Comparison of ENCODE assay signal across 8 mouse cellular contexts in the genomic region with DNA sequence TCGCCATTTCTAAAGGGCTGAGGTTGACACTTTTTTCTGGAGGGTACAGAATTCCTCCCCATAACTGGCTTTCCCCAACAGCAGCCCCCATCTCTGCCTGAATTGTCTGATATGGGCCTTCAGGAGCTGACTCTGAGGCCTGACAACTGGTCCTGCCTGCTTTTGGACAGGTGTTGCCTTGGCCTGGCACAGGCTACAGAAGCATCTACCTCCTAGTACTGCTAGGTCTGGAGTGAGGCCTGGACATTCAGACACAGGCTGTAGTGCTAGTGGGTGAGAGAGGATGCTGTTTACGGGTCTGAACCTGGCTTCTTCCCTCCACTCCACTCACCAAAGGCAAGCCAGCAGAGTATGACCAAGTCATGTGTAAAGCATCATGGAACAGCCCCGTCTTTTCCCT. TPM values are rescaled to one million over a fixed set of nuclear protein-coding genes. Genes with fewer than 3 reads are reported as not detected.
DNase-seq lines count a peak whose midpoint lies in the region; ATAC-seq and TF ChIP-seq lines count a peak whose summit lies in the region.

No protein-coding gene starts in this region.

- peak overlapping the region; percentile 38 for H3K9ac ChIP-seq in heart, adult 2 months (ENCODE audit: low read depth, low read length)
- no peak overlapping the region for H3K9ac ChIP-seq in midbrain, embryonic 15.5 days

- peak in 1 of 2 experiments; percentile 37 for DNase-seq in heart, adult 2 months
- DNase-seq in heart, postnatal 14 days = no peak
- DNase-seq in embryonic facial prominence, embryonic 10.5 days (ENCODE audit: low spot score) = no peak
- DNase-seq in kidney, adult 18-20 months = peak; percentile 35
- DNase-seq in urinary bladder, adult 2 months (ENCODE audit: low spot score) = no peak
- DNase-seq in thymus, postnatal 36 days = no peak

- peak overlapping the region; percentile 19; the same call in 1 of the 2 replicates for H3K4me3 ChIP-seq in heart, adult 2 months
- peak overlapping the region; percentile 42 for H3K4me3 ChIP-seq in embryonic facial prominence, embryonic 10.5 days
- no peak overlapping the region for H3K4me3 ChIP-seq in midbrain, embryonic 15.5 days

- H3K4me1 ChIP-seq in heart, adult 2 months (ENCODE audit: control insufficient read depth, insufficient read depth, low read length) = peaks cover 48% of the 10 kb centered on the region
- H3K4me1 ChIP-seq in embryonic facial prominence, embryonic 10.5 days = peaks cover 84% of the 10 kb centered on the region
- peaks cover 52% of the 10 kb centered on the region for H3K4me1 ChIP-seq in midbrain, embryonic 15.5 days

- H3K9me3 ChIP-seq in embryonic facial prominence, embryonic 10.5 days = no peaks in the 10 kb centered on the region
- H3K9me3 ChIP-seq in midbrain, embryonic 15.5 days = no peaks in the 10 kb centered on the region

- intact Hi-C loops in heart, adult 2 months (cut with DNase I) = loop anchor here (1.0 to 2.0 kb wide), 3 partner anchors 9 to 52 kb away; no protein-coding TSS in a partner anchor
- intact Hi-C loops in heart, postnatal 14 days (cut with DNase I) = loop anchor here (2.0 kb wide), 1 partner anchor 52 kb away; no protein-coding TSS in a partner anchor

- H3K36me3 ChIP-seq in heart, adult 2 months (ENCODE audit: control insufficient read depth, insufficient read depth, low read length) = peaks cover 80% of the 10 kb centered on the region
- peaks cover 100% of the 10 kb centered on the region for H3K36me3 ChIP-seq in embryonic facial prominence, embryonic 10.5 days (replicated peaks)
- peaks cover 70% of the 10 kb centered on the region for H3K36me3 ChIP-seq in midbrain, embryonic 15.5 days (replicated peaks)

- H3K27me3 ChIP-seq in heart, adult 2 months (ENCODE audit: control insufficient read depth, insufficient read depth, low read length) = no peaks in the 10 kb centered on the region
- no peaks in the 10 kb centered on the region for H3K27me3 ChIP-seq in embryonic facial prominence, embryonic 10.5 days (replicated peaks; ENCODE audit: low read depth, poor library complexity, severe bottlenecking)
- H3K27me3 ChIP-seq in midbrain, embryonic 15.5 days (replicated peaks) = no peaks in the 10 kb centered on the region

- TF ChIP-seq POLR2A in heart, adult 2 months (IDR thresholded peaks at IDR 0.05; ENCODE audit: insufficient read depth, low read depth, low read length) = no peak

- H3K79me2 ChIP-seq in heart, adult 2 months (replicated peaks; ENCODE audit: control insufficient read depth, insufficient read depth, low read length) = no peaks in the 10 kb centered on the region; the same call in 1 of the 2 replicates

- 48% methylated on average over 3 of the region's 3 CpGs for WGBS in heart, adult 2 months
- WGBS in embryonic facial prominence, embryonic 10.5 days = 55% methylated on average over 3 of the region's 3 CpGs
- WGBS in midbrain, embryonic 15.5 days = 64% methylated on average over 3 of the region's 3 CpGs

- no peak for TF ChIP-seq EP300 in heart, adult 2 months (IDR thresholded peaks at IDR 0.05; ENCODE audit: insufficient read depth, low read depth, low read length)

- no peak overlapping the region for H3K4me2 ChIP-seq in midbrain, embryonic 15.5 days

- no peak for ATAC-seq in midbrain, embryonic 15.5 days (replicated peaks)
- no peak for ATAC-seq in erythroblast, adult 5-6 weeks (replicated peaks; ENCODE audit: low FRiP score, poor library complexity, severe bottlenecking)

- peak overlapping the region; percentile 94 for H3K27ac ChIP-seq in heart, adult 2 months
- H3K27ac ChIP-seq in embryonic facial prominence, embryonic 10.5 days (replicated peaks) = peak overlapping the region; percentile 83
- H3K27ac ChIP-seq in midbrain, embryonic 15.5 days = peak overlapping the region; percentile 75

- TF ChIP-seq CTCF in heart, adult 2 months (IDR thresholded peaks at IDR 0.05) = no peak

RNA-seq across cellular contexts. Expression of gene Amotl2, which starts 10.3 kb away (rescaled TPM):
- 10 to 100 TPM; 56.5 to 66.3 TPM for total RNA-seq in heart, adult 2 months (2021)
- polyA plus RNA-seq in heart, adult 2 months (2012; rRNA removed) = 25.9 and 28.3 TPM in 2 replicates
- 10 to 100 TPM; 61.6 to 64.6 TPM for total RNA-seq in heart, postnatal 14 days (2021)
- 61.4 and 64.0 TPM in 2 replicates for polyA plus RNA-seq in embryonic facial prominence, embryonic 10.5 days (2016; fragmentation: Nextera tagmentation; extraction: Ambion mirVana)
- 83.4 and 90.5 TPM in 2 replicates for polyA plus RNA-seq in midbrain, embryonic 15.5 days (2015; fragmentation: Nextera tagmentation; extraction: Ambion mirVana)
- polyA plus RNA-seq in urinary bladder, adult 2 months (2012; rRNA removed) = 51.0 and 52.2 TPM in 2 replicates
- total RNA-seq in erythroblast, adult 5-6 weeks (2015; ENCODE audit: low replicate concordance) = 0.19 and 0.63 TPM in 2 replicates
- total RNA-seq in erythroblast, adult 5-6 weeks (2017; ENCODE audit: low replicate concordance) = 2.5 and 3.7 TPM in 2 replicates
